In the genomic region with DNA sequence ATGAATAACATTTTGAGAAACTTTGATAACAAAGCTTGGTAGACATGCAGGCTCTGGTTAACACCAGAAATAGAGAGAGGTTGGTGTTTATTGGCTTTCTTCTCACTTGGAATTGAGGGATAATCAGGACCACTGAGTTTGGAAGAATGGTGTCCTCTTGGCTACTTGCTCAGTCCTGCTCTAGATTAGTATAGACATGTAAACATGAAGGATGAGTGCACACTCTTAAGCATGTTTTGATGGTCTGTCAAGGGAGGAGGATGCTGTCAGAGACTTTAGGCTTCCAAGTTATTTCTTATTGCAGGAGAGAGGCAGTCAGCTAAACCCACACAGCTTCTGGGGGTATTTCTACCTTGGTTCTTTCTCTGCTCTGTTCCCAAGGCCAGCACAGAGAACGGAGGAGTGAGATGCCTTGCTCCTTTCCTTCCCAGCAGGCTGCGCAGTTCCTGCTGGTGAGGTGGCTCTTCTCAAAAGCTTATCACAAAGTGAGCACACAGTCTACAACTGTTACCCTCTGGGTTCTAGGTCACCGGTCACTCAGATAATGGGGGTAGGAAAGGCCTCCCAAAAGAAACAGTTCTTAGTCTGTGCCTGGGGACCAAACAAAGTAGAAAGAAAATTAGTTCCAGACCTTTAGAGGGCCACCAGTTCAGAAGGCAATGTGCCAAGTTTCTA, we compare ENCODE assay signal across 18 mouse cellular contexts. TPM values are rescaled to one million over a fixed set of nuclear protein-coding genes. Genes with fewer than 3 reads are reported as not detected.
DNase-seq lines count a peak whose midpoint lies in the region; ATAC-seq lines count a peak whose summit lies in the region.
"Had no signal": no experiment of that assay in that cellular context is flagged by ENCODE, and none has a peak within 500 bp of the region (broad histone marks: within the 10 kb centered on the region; RNA-seq: fewer than 3 reads in every experiment).

No protein-coding gene starts in this region.

- H3K4me1 ChIP-seq in liver, embryonic 12.5 days, result peaks cover 24% of the 10 kb centered on the region
- no peaks in the 10 kb centered on the region for H3K4me1 ChIP-seq in neural tube, embryonic 15.5 days

- H3K4me2 ChIP-seq in liver, embryonic 12.5 days, result peak overlapping the region; percentile 38
- H3K4me2 ChIP-seq in neural tube, embryonic 15.5 days, result no peak overlapping the region
- H3K4me2 ChIP-seq: limb, embryonic 13.5 days had no signal

- no peak overlapping the region for H3K4me3 ChIP-seq in liver, embryonic 12.5 days
- H3K4me3 ChIP-seq in neural tube, embryonic 15.5 days (replicated peaks), result no peak overlapping the region
- H3K4me3 ChIP-seq: heart, embryonic 10.5 days; left cerebral cortex, adult 2 months; limb, embryonic 13.5 days had no signal

- 14% methylated on average over 3 of the region's 3 CpGs for WGBS in liver, embryonic 12.5 days (ENCODE audit: insufficient replicate concordance)
- 69% methylated on average over 3 of the region's 3 CpGs for WGBS in neural tube, embryonic 15.5 days

- ATAC-seq in erythroblast, adult 5-6 weeks (replicated peaks; ENCODE audit: low FRiP score, poor library complexity, severe bottlenecking), result peak; percentile 90
- peak; percentile 96 for ATAC-seq in liver, embryonic 12.5 days
- peak; percentile 84 for ATAC-seq in megakaryocyte-erythroid progenitor cell, adult 5-6 weeks (replicated peaks; ENCODE audit: low FRiP score, low TSS enrichment, poor library complexity, severe bottlenecking)
- ATAC-seq in neural tube, embryonic 15.5 days (ENCODE audit: low FRiP score), result no peak
- ATAC-seq: hindbrain, embryonic 16.5 days; intestine, postnatal 0 days; midbrain, embryonic 16.5 days had no signal

- H3K9ac ChIP-seq in liver, embryonic 12.5 days, result no peak overlapping the region; the same call in 1 of the 2 replicates
- H3K9ac ChIP-seq in neural tube, embryonic 15.5 days (replicated peaks), result no peak overlapping the region
- H3K9ac ChIP-seq: limb, embryonic 13.5 days had no signal

- H3K27me3 ChIP-seq in liver, embryonic 12.5 days (replicated peaks), result no peaks in the 10 kb centered on the region
- H3K27me3 ChIP-seq in neural tube, embryonic 15.5 days (replicated peaks), result no peaks in the 10 kb centered on the region
- H3K27me3 ChIP-seq: limb, embryonic 13.5 days; megakaryocyte, embryonic 14.5 days had no signal

- H3K27ac ChIP-seq in liver, embryonic 12.5 days, result peak overlapping the region; percentile 34
- H3K27ac ChIP-seq in neural tube, embryonic 15.5 days (replicated peaks), result no peak overlapping the region
- H3K27ac ChIP-seq: heart, embryonic 10.5 days; left cerebral cortex, adult 2 months; limb, embryonic 13.5 days had no signal

- peak; percentile 70 for DNase-seq in retina, postnatal 1 day
- DNase-seq in retina, embryonic 14.5 days (ENCODE audit: low spot score), result no peak
- DNase-seq in testis, postnatal 14 days (ENCODE audit: low spot score), result no peak
- DNase-seq: cerebellum, postnatal 36 days; heart, postnatal 14 days; kidney, postnatal 14 days; thymus, postnatal 25 days had no signal

- no peaks in the 10 kb centered on the region for H3K9me3 ChIP-seq in liver, embryonic 12.5 days (replicated peaks)
- H3K9me3 ChIP-seq in neural tube, embryonic 15.5 days (replicated peaks), result no peaks in the 10 kb centered on the region
- H3K9me3 ChIP-seq: heart, embryonic 10.5 days; limb, embryonic 13.5 days; megakaryocyte, embryonic 14.5 days had no signal

- H3K36me3 ChIP-seq in liver, embryonic 12.5 days, result no peaks in the 10 kb centered on the region
- H3K36me3 ChIP-seq in neural tube, embryonic 15.5 days, result no peaks in the 10 kb centered on the region
- H3K36me3 ChIP-seq: heart, embryonic 10.5 days; limb, embryonic 13.5 days had no signal

RNA-seq across cellular contexts. Expression of gene Pde7b, which starts 11.0 kb away (rescaled TPM):
- total RNA-seq in erythroblast, adult 5-6 weeks (2015; ENCODE audit: low replicate concordance), result 3.8 TPM in 1 of 2 replicates, not detected in the other
- 0.84 TPM in 1 of 2 replicates, not detected in the other for total RNA-seq in erythroblast, adult 5-6 weeks (2017; ENCODE audit: low replicate concordance)
- 0.29 and 0.42 TPM in 2 replicates for polyA plus RNA-seq in liver, embryonic 12.5 days (2016; fragmentation: Nextera tagmentation; extraction: Ambion mirVana)
- total RNA-seq in megakaryocyte-erythroid progenitor cell, adult 5-6 weeks (2014; fragmentation: Nextera tagmentation), result 2.5 TPM in 1 of 2 replicates, not detected in the other
- total RNA-seq in megakaryocyte-erythroid progenitor cell, adult 5-6 weeks (2017), result not detected in 2 replicates
- polyA plus RNA-seq in neural tube, embryonic 15.5 days (2015; fragmentation: Nextera tagmentation; extraction: Ambion mirVana), result 3.7 and 3.9 TPM in 2 replicates
